Mouse (Mus musculus) embryonic facial prominence, embryonic 10.5 days (tissue): ENCODE measurements around the gene Ptpdc1. TPM values are rescaled to one million over a fixed set of nuclear protein-coding genes. Genes with fewer than 3 reads are reported as not detected.

Experiments
- DNase-seq: peaks from one replicate; pipeline ENCODE4 v3.0.0-alpha.2; 2017; ENCODE audit warnings: low spot score
- H3K27ac ChIP-seq: fragments of 300-500 bp; sonication (generic); replicated peaks from 2 replicates; pipeline ENCODE4 v1.5.1; 2016; ENCODE audit warnings: mild to moderate bottlenecking
- H3K27me3 ChIP-seq: fragments of 300-500 bp; sonication (generic); replicated peaks from 2 replicates; pipeline ENCODE4 v1.6.1; 2016; ENCODE audit warnings: low read depth, mild to moderate bottlenecking; ENCODE audit not compliant: poor library complexity, severe bottlenecking
- H3K36me3 ChIP-seq: fragments of 300-500 bp; sonication (generic); replicated peaks from 2 replicates; pipeline ENCODE4 v1.6.1; 2016; ENCODE audit warnings: mild to moderate bottlenecking, moderate library complexity
- H3K4me1 ChIP-seq: fragments of 300-500 bp; sonication (generic); 2 replicates; pipeline ENCODE4 v1.6.1; 2016
- H3K4me3 ChIP-seq: fragments of 300-500 bp; sonication (generic); 2 replicates; pipeline ENCODE4 v1.5.1; 2016; ENCODE audit warnings: mild to moderate bottlenecking, moderate library complexity
- H3K9me3 ChIP-seq: fragments of 300-500 bp; sonication (generic); 2 replicates; pipeline ENCODE4 v1.6.1; 2016; ENCODE audit warnings: mild to moderate bottlenecking
- WGBS: fragments of 180-500 bp; shearing (Covaris S2); methylation state at CpG from one replicate; pipeline ENCODE4 v1.1.7; 2016; 5-methylcytosine and 5-hydroxymethylcytosine counted together
- polyA plus RNA-seq: library from polyadenylated mRNA; unstranded; fragments of >200 nt; fragmentation: Nextera tagmentation; extraction: Ambion mirVana; gene quantifications from 2 replicates; pipeline ENCODE4 v1.2.1, GENCODE M21; 2016

The Ptpdc1 gene
- polyA plus RNA-seq, 1 experiment from 2014 or later, result 10.5 TPM

- Histone ChIP-seq H3K4me3 (no peak overlapping the region), H3K36me3 (no peaks in the 10 kb centered on the region), H3K27me3 (peaks cover 39% of the 10 kb centered on the region), H3K4me1 (peaks cover 16% of the 10 kb centered on the region; the same call in 1 of the 2 replicates), H3K27ac (no peak overlapping the region), H3K9me3 (no peaks in the 10 kb centered on the region)
- peak; percentile 67 for DNase-seq
- 0% methylated on average over 1 of the region's 1 CpGs for WGBS
These were observed 25.2 kb upstream of the Ptpdc1 start for GRCm38 (mm10) chr13:48650615-48651014.

DNA sequence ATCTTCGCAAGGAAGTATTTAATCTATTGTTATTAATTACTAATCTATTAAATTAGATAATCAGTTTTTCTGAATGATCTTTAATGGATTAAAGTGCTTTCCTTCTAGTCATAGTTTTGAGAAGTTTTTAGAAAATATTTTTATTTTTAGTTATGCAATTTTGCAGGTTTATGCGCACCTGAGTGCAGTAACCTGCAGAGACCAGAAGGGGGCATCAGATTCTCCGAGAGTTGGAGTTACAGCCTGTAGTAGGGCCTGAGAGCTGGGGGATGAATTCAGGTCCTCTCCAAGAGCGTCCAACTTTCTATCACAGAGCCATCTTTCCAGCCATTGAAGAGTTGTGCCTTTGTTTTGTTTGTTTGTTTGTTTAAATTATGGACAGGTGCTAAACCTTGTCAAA lies 21.2 kb upstream of the Ptpdc1 start:
- Histone ChIP-seq H3K27me3 (peaks cover 2% of the 10 kb centered on the region), H3K27ac (no peak overlapping the region), H3K9me3 (no peaks in the 10 kb centered on the region), H3K4me3 (no peak overlapping the region), H3K4me1 (0 out of 2 replicates have a peak, but pooled peaks cover 3% of the 10 kb centered on the region), H3K36me3 (no peaks in the 10 kb centered on the region)
- peak; percentile 2 for DNase-seq
- 87% methylated on average over 4 of the region's 4 CpGs for WGBS

DNA sequence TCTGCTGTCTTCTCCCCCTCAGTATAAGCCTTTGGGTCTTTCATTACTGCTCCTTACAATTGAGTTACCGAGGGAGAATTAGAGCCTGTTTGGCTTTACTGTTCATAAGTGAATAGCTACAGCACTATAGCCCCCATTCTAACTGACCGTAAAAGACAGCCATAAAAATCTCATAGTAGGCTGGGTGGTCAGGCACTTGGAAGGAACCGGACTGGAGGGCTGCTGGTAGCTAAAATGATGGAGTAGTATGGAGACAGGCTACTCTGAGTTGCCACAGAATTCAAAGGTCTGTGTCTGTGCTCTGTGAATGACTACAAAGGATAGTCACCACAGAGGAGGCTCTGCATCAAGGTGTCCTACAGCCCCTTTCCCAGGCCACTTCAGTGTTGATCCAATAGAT lies 18.5 kb upstream of the Ptpdc1 start:
- H3K9me3 ChIP-seq, result no peaks in the 10 kb centered on the region
- 95% methylated on average over 3 of the region's 3 CpGs for WGBS
- no peak overlapping the region for H3K4me3 ChIP-seq
- H3K36me3 ChIP-seq, result no peaks in the 10 kb centered on the region
- no peak overlapping the region for H3K27ac ChIP-seq
- DNase-seq, result no peak
- H3K4me1 ChIP-seq, result no peaks in the 10 kb centered on the region
- no peaks in the 10 kb centered on the region for H3K27me3 ChIP-seq

DNA sequence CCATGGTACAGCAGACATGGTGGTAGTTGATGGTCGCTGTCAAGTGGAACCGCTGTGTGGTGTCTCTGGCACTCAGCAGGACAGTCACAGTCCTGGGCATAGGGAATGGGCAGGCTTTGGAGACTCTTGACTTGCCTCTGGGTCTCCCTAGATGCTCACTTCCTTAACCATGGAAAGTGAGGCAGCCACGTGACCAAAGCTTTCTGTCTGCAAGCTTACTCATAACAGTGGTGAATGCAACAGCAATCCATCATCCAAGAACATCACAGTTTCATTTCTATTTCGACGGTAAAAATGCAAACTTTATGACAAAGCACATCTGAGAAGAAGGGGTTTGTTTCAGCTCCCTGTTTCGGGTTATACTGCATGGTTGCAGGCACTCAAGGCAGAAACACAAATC lies 17.6 kb upstream of the Ptpdc1 start:
- no peaks in the 10 kb centered on the region for H3K27me3 ChIP-seq
- no peaks in the 10 kb centered on the region for H3K4me1 ChIP-seq
- no peak overlapping the region for H3K4me3 ChIP-seq
- 87% methylated on average over 6 of the region's 6 CpGs for WGBS
- no peaks in the 10 kb centered on the region for H3K36me3 ChIP-seq
- no peak overlapping the region for H3K27ac ChIP-seq
- no peak for DNase-seq
- no peaks in the 10 kb centered on the region for H3K9me3 ChIP-seq

DNA sequence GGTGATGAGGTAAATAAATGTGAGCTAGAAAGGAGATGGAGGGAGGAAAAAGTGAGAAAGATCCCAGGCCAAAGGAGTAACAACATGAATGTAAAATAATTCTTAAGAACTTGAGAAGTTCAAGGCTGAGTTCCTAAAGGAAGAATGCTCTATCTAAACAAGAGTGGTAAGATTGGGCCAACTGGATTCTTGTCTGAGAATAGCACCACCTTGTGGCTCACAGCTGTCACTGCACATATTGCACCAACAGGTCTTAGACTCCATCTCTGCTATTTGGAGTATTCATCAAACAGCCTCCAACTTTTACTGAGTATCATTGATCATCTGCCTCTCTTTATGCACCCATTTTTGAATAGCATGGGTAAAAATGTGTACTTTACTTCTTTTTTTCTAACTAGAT lies 14.1 kb upstream of the Ptpdc1 start:
- no peaks in the 10 kb centered on the region for H3K9me3 ChIP-seq
- H3K4me1 ChIP-seq, result no peaks in the 10 kb centered on the region
- no peaks in the 10 kb centered on the region for H3K36me3 ChIP-seq
- H3K27me3 ChIP-seq, result no peaks in the 10 kb centered on the region
- no peak overlapping the region for H3K4me3 ChIP-seq
- H3K27ac ChIP-seq, result no peak overlapping the region
- peak; percentile 60 for DNase-seq

DNA sequence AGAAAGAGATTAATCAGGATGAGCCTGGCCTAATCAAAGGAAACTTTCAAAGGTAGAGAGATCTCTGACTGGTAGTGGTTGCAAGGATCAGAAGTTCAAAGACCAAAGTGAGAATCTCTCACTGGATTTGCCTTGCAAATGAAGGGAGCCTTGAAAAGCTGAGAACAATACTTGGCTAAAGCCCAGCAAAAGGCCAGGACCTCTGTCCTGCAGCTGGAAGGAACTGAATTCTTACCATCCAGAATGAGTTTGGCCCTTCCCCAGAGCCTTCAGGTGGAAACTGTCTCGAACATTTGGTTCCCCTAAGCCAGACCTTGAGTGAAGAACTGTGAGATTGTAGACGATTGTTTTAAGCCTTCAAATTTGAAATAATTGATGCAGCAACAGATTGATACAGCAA lies 12.2 kb upstream of the Ptpdc1 start:
- Histone ChIP-seq H3K27ac (no peak overlapping the region), H3K9me3 (no peaks in the 10 kb centered on the region), H3K4me1 (no peaks in the 10 kb centered on the region), H3K4me3 (no peak overlapping the region), H3K27me3 (no peaks in the 10 kb centered on the region), H3K36me3 (no peaks in the 10 kb centered on the region)
- WGBS, result 71% methylated on average over 2 of the region's 2 CpGs
- no peak for DNase-seq

DNA sequence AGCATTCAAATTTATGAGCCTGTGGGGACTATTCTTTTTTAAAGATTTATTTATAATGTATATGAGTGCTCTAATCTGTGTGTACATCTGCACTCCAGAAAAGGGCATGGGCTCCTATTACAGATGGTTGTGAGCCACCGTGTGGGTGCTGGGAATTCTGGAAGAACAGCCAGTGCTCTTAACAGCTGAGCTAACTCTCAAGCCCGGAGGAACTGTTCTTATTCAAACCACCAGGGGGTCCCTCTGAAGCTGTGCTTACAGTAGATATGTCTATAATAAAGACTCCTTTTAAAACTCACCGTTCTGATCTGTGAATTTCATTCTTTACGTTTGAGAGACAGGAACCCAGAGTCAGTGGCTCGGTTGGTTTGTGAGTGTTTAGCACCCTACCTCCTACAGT lies 6.2 kb upstream of the Ptpdc1 start:
- no peak for DNase-seq
- 80% methylated on average over 5 of the region's 5 CpGs for WGBS
- Histone ChIP-seq H3K36me3 (no peaks in the 10 kb centered on the region), H3K27ac (no peak overlapping the region), H3K9me3 (no peaks in the 10 kb centered on the region), H3K4me3 (no peak overlapping the region), H3K4me1 (no peaks in the 10 kb centered on the region), H3K27me3 (peaks cover 3% of the 10 kb centered on the region; the same call in 1 of the 2 replicates)

DNA sequence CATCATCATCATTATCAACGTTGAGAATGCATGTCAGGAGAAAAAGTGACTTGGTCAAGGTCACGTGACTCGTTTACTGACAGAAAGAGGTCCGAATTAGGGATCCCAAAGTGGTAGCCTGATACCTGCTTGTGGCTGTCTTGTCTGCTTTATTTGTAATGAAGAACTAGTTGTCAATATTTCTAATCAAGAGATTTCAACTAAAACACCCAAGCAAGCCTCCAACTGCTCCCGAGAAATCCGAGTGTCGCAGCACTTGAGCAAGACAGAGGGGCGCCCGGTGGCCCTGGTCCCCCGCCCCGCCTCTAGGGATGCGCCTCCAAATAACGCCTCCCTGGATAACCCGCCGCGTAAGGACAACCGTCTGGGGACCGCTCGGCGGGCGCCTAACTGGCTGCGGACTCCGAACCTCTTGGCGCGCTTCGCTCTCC lies 481 bp downstream of the Ptpdc1 start:
- WGBS, result 4% methylated on average over 26 of the region's 26 CpGs

GRCm38 (mm10) chr13:48618890-48619289 lies 6.6 kb downstream of the Ptpdc1 start:
- peak; percentile 31 for DNase-seq
- Histone ChIP-seq H3K27me3 (no peaks in the 10 kb centered on the region), H3K4me3 (no peak overlapping the region), H3K9me3 (peaks cover 13% of the 10 kb centered on the region), H3K27ac (no peak overlapping the region), H3K36me3 (0 out of 2 replicates have a peak, but pooled peaks cover 10% of the 10 kb centered on the region), H3K4me1 (peaks cover 13% of the 10 kb centered on the region)
- WGBS, result 53% methylated on average over 4 of the region's 4 CpGs

More for the DNA sequence above, 481 bp downstream of the Ptpdc1 start:
- Histone ChIP-seq H3K4me1 (peaks cover 9% of the 10 kb centered on the region), H3K4me3 (peak overlapping the region; percentile 81), H3K27me3 (peaks cover 16% of the 10 kb centered on the region), H3K27ac (peak overlapping the region; percentile 93), H3K36me3 (no peaks in the 10 kb centered on the region), H3K9me3 (no peaks in the 10 kb centered on the region)
- DNase-seq, result no peak

DNA sequence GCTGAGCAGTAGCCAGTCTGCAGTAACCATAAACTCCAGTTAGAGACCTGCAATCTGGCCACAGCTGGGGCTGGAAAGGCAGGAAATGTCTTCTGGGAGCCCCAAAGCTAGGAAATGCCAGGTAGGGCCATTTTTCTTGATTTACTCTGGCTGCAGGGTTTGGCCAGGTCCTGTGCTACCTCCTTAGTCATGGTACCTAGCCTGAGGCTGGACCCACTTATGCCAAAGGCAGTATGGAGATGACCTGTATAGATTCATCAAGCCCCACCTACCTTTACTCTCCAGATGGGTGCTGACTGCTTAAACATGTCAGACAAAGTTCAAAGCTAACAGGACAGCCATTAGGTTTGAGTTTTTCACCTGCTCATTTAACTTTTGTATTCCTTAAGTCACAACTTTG lies 7.7 kb downstream of the Ptpdc1 start:
- H3K27ac ChIP-seq, result peak overlapping the region; percentile 61; the same call in 1 of the 2 replicates
- H3K9me3 ChIP-seq, result peaks cover 13% of the 10 kb centered on the region

GRCm38 (mm10) chr13:48614525-48614924 lies 10.9 kb downstream of the Ptpdc1 start:
- no peak overlapping the region for H3K4me3 ChIP-seq
- no peak for DNase-seq
- no peak overlapping the region for H3K27ac ChIP-seq
- H3K36me3 ChIP-seq, result 0 out of 2 replicates have a peak, but pooled peaks cover 10% of the 10 kb centered on the region
- H3K9me3 ChIP-seq, result peaks cover 13% of the 10 kb centered on the region
- WGBS, result 88% methylated on average over 2 of the region's 2 CpGs
- no peaks in the 10 kb centered on the region for H3K27me3 ChIP-seq
- peaks cover 13% of the 10 kb centered on the region for H3K4me1 ChIP-seq

More for the DNA sequence above, 7.7 kb downstream of the Ptpdc1 start:
- Histone ChIP-seq H3K27me3 (no peaks in the 10 kb centered on the region), H3K4me1 (peaks cover 13% of the 10 kb centered on the region), H3K4me3 (no peak overlapping the region), H3K36me3 (0 out of 2 replicates have a peak, but pooled peaks cover 10% of the 10 kb centered on the region)
- DNase-seq, result no peak

GRCm38 (mm10) chr13:48609106-48609505 lies 16.4 kb downstream of the Ptpdc1 start:
- WGBS, result 76% methylated on average over 5 of the region's 5 CpGs
- H3K36me3 ChIP-seq, result no peaks in the 10 kb centered on the region; the same call in 1 of the 2 replicates
- H3K4me3 ChIP-seq, result no peak overlapping the region
- 0 out of 2 replicates have a peak, but pooled peaks cover 3% of the 10 kb centered on the region for H3K4me1 ChIP-seq
- no peak for DNase-seq
- no peaks in the 10 kb centered on the region for H3K27me3 ChIP-seq
- H3K27ac ChIP-seq, result no peak overlapping the region
- no peaks in the 10 kb centered on the region for H3K9me3 ChIP-seq

- Histone ChIP-seq H3K27me3 (no peaks in the 10 kb centered on the region), H3K4me1 (0 out of 2 replicates have a peak, but pooled peaks cover 3% of the 10 kb centered on the region), H3K4me3 (no peak overlapping the region), H3K27ac (no peak overlapping the region), H3K36me3 (no peaks in the 10 kb centered on the region; the same call in 1 of the 2 replicates), H3K9me3 (no peaks in the 10 kb centered on the region)
- DNase-seq, result no peak
- WGBS, result 87% methylated on average over 5 of the region's 5 CpGs
These were observed 20.9 kb downstream of the Ptpdc1 start for GRCm38 (mm10) chr13:48604591-48604990.
